Comparison of ENCODE assay signal across 20 mouse cellular contexts in genomic region chr2:158198861-158199260, GRCm38 (mm10). TPM values are rescaled to one million over a fixed set of nuclear protein-coding genes. Genes with fewer than 3 reads are reported as not detected.
"Had no signal": no experiment of that assay in that cellular context is flagged by ENCODE, and none has a peak within 500 bp of the region (broad histone marks: within the 10 kb centered on the region; RNA-seq: fewer than 3 reads in every experiment).

No protein-coding gene starts in this region.

- DNase-seq: gastrocnemius, postnatal 36 days; heart, postnatal 36 days; liver; liver, embryonic 13.5 days had no signal

- H3K4me3 ChIP-seq: heart, adult 2 months; heart, embryonic 13.5 days; heart, embryonic 15.5 days; hindbrain, embryonic 12.5 days; hindbrain, embryonic 15.5 days; kidney, embryonic 15.5 days; left cerebral cortex, adult 2 months; limb, embryonic 10.5 days; limb, embryonic 12.5 days; liver, embryonic 13.5 days had no signal

- H3K27ac ChIP-seq: heart, adult 2 months; heart, embryonic 13.5 days; heart, embryonic 15.5 days; hindbrain, embryonic 12.5 days; hindbrain, embryonic 15.5 days; hindbrain, postnatal 0 days; kidney, embryonic 15.5 days; kidney, postnatal 0 days; left cerebral cortex, adult 2 months; limb, embryonic 10.5 days; limb, embryonic 12.5 days; liver, embryonic 13.5 days had no signal

- H3K4me1 ChIP-seq: liver, embryonic 13.5 days had no signal

- H3K9ac ChIP-seq: heart, embryonic 13.5 days; heart, embryonic 15.5 days; hindbrain, embryonic 12.5 days; hindbrain, embryonic 15.5 days; kidney, embryonic 15.5 days; limb, embryonic 12.5 days; liver, embryonic 13.5 days had no signal

- H3K27me3 ChIP-seq: heart, embryonic 13.5 days; heart, embryonic 15.5 days; hindbrain, embryonic 12.5 days; hindbrain, embryonic 15.5 days; kidney, embryonic 15.5 days; limb, embryonic 12.5 days had no signal

- H3K4me2 ChIP-seq: heart, embryonic 11.5 days; heart, embryonic 13.5 days; heart, embryonic 15.5 days; hindbrain, embryonic 12.5 days; hindbrain, embryonic 15.5 days; kidney, embryonic 15.5 days; limb, embryonic 12.5 days; liver, embryonic 13.5 days had no signal

- ATAC-seq: hindbrain, postnatal 0 days; intestine, embryonic 16.5 days had no signal

- H3K36me3 ChIP-seq: heart, embryonic 13.5 days; heart, embryonic 15.5 days; hindbrain, embryonic 12.5 days; hindbrain, embryonic 15.5 days; kidney, embryonic 15.5 days; limb, embryonic 10.5 days; liver, embryonic 13.5 days had no signal

- H3K9me3 ChIP-seq: heart, embryonic 13.5 days; heart, embryonic 15.5 days; hindbrain, embryonic 12.5 days; hindbrain, embryonic 15.5 days; kidney, embryonic 15.5 days; limb, embryonic 10.5 days; limb, embryonic 12.5 days; liver, embryonic 13.5 days had no signal

RNA-seq across cellular contexts. Expression of gene Bpi, which starts 59.0 kb away (rescaled TPM):
- polyA plus RNA-seq: heart, adult 2 months; heart, embryonic 11.5 days; heart, embryonic 13.5 days; heart, embryonic 15.5 days; heart, postnatal 0 days; hindbrain, embryonic 12.5 days; hindbrain, embryonic 15.5 days; hindbrain, postnatal 0 days; intestine, embryonic 14.5 days; intestine, embryonic 16.5 days; large intestine, adult 2 months; limb, embryonic 10.5 days; limb, embryonic 12.5 days; liver, embryonic 13.5 days had no signal
